Mouse (Mus musculus): ENCODE results near the gene Cebpb. TPM values are rescaled to one million over a fixed set of nuclear protein-coding genes. Genes with fewer than 3 reads are reported as not detected.

Cebpb gene
- total and polyA plus RNA-seq, 3 experiments: 9.9 to 10.7 TPM; not detected in 1

GRCm38 (mm10) chr2:167686382-167687249 lies 2.1 kb upstream of the Cebpb start:
- Histone ChIP-seq H3K27ac (ENCODE audit: control insufficient read depth, low read depth, low read length) (no peak overlapping the region), H3K9me3 (replicated peaks; ENCODE audit: insufficient read depth, low read length) (no peaks in the 10 kb centered on the region), H3K36me3 (ENCODE audit: control insufficient read depth in 1 of 2, insufficient read depth in 2 of 2, low read length in 2 of 2) (peaks cover 2 to 16% of the 10 kb centered on the region in 2 experiments; a peak in 3 of 4 replicates), H3K79me2 (ENCODE audit: control insufficient read depth, insufficient read depth, low read length, poor library complexity) (peaks cover 27% of the 10 kb centered on the region), H3K9ac (ENCODE audit: control insufficient read depth, low read depth, low read length, poor library complexity, severe bottlenecking) (no peak overlapping the region), H3K27me3 (ENCODE audit: control insufficient read depth in 1 of 2, insufficient read depth in 2 of 2, low read length in 2 of 2) (no peaks in the 10 kb centered on the region), H3K4me3 (ENCODE audit: control insufficient read depth in 1 of 2, insufficient read depth in 1 of 2, low read depth in 2 of 2, low read length in 2 of 2) (no peak overlapping the region), H3K4me1 (ENCODE audit: control insufficient read depth in 1 of 2, insufficient read depth in 2 of 2, low read length in 2 of 2) (peaks cover 10 to 21% of the 10 kb centered on the region in 2 experiments)
- peak; percentile 61 for DNase-seq (ENCODE audit: low read depth, low spot score)
- TF ChIP-seq ETS1 (IDR thresholded peaks at IDR 0.05; ENCODE audit: low read depth, low read length): 0 out of 2 replicates have a peak, but pooled peaks have one; percentile 8
- TF ChIP-seq TAL1 (IDR thresholded peaks at IDR 0.05; ENCODE audit: low read length): no peak
- TF ChIP-seq ZMIZ1 (IDR thresholded peaks at IDR 0.05; ENCODE audit: low read depth, low read length): no peak

DNA sequence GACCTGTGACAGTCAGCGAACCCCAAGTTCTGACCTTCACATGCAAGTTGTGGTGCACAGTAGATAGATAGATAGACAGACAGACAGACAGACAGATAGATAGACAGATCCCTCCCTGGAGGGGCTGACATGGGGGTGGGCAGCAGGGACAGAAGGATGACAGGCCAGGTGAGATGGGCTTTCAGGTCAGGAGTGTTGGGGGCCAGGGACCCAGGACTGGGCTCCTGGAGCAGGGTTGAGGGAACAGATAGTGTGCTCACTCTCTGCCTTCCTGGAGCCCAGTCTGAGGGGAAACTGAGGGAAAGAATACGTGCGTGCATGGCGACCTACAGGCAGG lies 1.5 kb upstream of the Cebpb start:
- no peaks in the 10 kb centered on the region for H3K27me3 ChIP-seq (ENCODE audit: control insufficient read depth in 1 of 2, insufficient read depth in 2 of 2, low read length in 2 of 2)
- TF ChIP-seq POLR2AphosphoS2 (IDR thresholded peaks at IDR 0.05; ENCODE audit: low read length): no peak
- no peak for TF ChIP-seq ZMIZ1 (IDR thresholded peaks at IDR 0.05; ENCODE audit: low read depth, low read length)
- TF ChIP-seq NRF1 (IDR thresholded peaks at IDR 0.05; ENCODE audit: insufficient read depth, low read depth, low read length, poor library complexity, severe bottlenecking): no peak
- no peak for TF ChIP-seq MAZ (IDR thresholded peaks at IDR 0.05; ENCODE audit: low read depth, low read length)
- no peak for TF ChIP-seq POLR2AphosphoS5 (IDR thresholded peaks at IDR 0.05; ENCODE audit: borderline replicate concordance, low read depth, low read length)
- no peak for TF ChIP-seq E2F4 (IDR thresholded peaks at IDR 0.05; ENCODE audit: borderline replicate concordance, low read depth, low read length)
- DNase-seq (ENCODE audit: low read depth, low spot score): no peak
- peaks cover 11 to 27% of the 10 kb centered on the region in 2 experiments for H3K4me1 ChIP-seq (ENCODE audit: control insufficient read depth in 1 of 2, insufficient read depth in 2 of 2, low read length in 2 of 2)
- no peak overlapping the region for H3K9ac ChIP-seq (ENCODE audit: control insufficient read depth, low read depth, low read length, poor library complexity, severe bottlenecking)
- peaks cover 30% of the 10 kb centered on the region for H3K79me2 ChIP-seq (ENCODE audit: control insufficient read depth, insufficient read depth, low read length, poor library complexity)
- H3K36me3 ChIP-seq (ENCODE audit: control insufficient read depth in 1 of 2, insufficient read depth in 2 of 2, low read length in 2 of 2): peaks cover 2 to 19% of the 10 kb centered on the region in 2 experiments; a peak in 3 of 4 replicates
- H3K27ac ChIP-seq (ENCODE audit: control insufficient read depth, low read depth, low read length): no peak overlapping the region
- no peaks in the 10 kb centered on the region for H3K9me3 ChIP-seq (replicated peaks; ENCODE audit: insufficient read depth, low read length)
- H3K4me3 ChIP-seq (ENCODE audit: control insufficient read depth in 1 of 2, insufficient read depth in 1 of 2, low read depth in 2 of 2, low read length in 2 of 2): no peak overlapping the region

GRCm38 (mm10) chr2:167687651-167688101 lies 1.0 kb upstream of the Cebpb start:
- Histone ChIP-seq H3K27me3 (ENCODE audit: control insufficient read depth in 1 of 2, insufficient read depth in 2 of 2, low read length in 2 of 2) (no peaks in the 10 kb centered on the region), H3K27ac (ENCODE audit: control insufficient read depth, low read depth, low read length) (no peak overlapping the region), H3K9ac (ENCODE audit: control insufficient read depth, low read depth, low read length, poor library complexity, severe bottlenecking) (peak overlapping the region; percentile 17; the same call in 1 of the 2 replicates), H3K4me3 (ENCODE audit: control insufficient read depth in 1 of 2, insufficient read depth in 1 of 2, low read depth in 2 of 2, low read length in 2 of 2) (no peak overlapping the region; a peak in 1 of 4 replicates), H3K9me3 (replicated peaks; ENCODE audit: insufficient read depth, low read length) (no peaks in the 10 kb centered on the region), H3K4me1 (ENCODE audit: control insufficient read depth in 1 of 2, insufficient read depth in 2 of 2, low read length in 2 of 2) (peaks cover 11 to 27% of the 10 kb centered on the region in 2 experiments), H3K36me3 (ENCODE audit: control insufficient read depth in 1 of 2, insufficient read depth in 2 of 2, low read length in 2 of 2) (peaks cover 2 to 19% of the 10 kb centered on the region in 2 experiments; a peak in 3 of 4 replicates), H3K79me2 (ENCODE audit: control insufficient read depth, insufficient read depth, low read length, poor library complexity) (peaks cover 30% of the 10 kb centered on the region)
- DNase-seq (ENCODE audit: low read depth, low spot score): no peak
- TF ChIP-seq CHD2 (IDR thresholded peaks at IDR 0.05; ENCODE audit: low read length) (no peak), MYC (IDR thresholded peaks at IDR 0.05; ENCODE audit: low read depth, low read length) (no peak), SMC3 (IDR thresholded peaks at IDR 0.05; ENCODE audit: low read depth, low read length) (no peak), MYB (IDR thresholded peaks at IDR 0.05; ENCODE audit: low read depth, low read length) (no peak), RCOR1 (IDR thresholded peaks at IDR 0.05; ENCODE audit: low read depth, low read length) (no peak), TCF12 (IDR thresholded peaks at IDR 0.05; ENCODE audit: low read depth, low read length) (no peak), JUND (IDR thresholded peaks at IDR 0.05; ENCODE audit: low read depth, low read length) (no peak), KAT2A (conservative IDR thresholded peaks at IDR 0.05; ENCODE audit: low read depth, low read length) (no peak), HCFC1 (IDR thresholded peaks at IDR 0.05; ENCODE audit: low read depth, low read length) (no peak), NRF1 (IDR thresholded peaks at IDR 0.05; ENCODE audit: insufficient read depth, low read depth, low read length, poor library complexity, severe bottlenecking) (no peak), MXI1 (IDR thresholded peaks at IDR 0.05; ENCODE audit: low read depth, low read length) (no peak), EP300 (IDR thresholded peaks at IDR 0.05; ENCODE audit: low read depth in 1 of 2, low read length in 2 of 2) (no peak), GABPA (IDR thresholded peaks at IDR 0.05; ENCODE audit: low read depth, low read length) (no peak), ELF1 (IDR thresholded peaks at IDR 0.05; ENCODE audit: low read depth, low read length) (no peak), SIN3A (IDR thresholded peaks at IDR 0.05; ENCODE audit: low read length) (no peak)

Measured in MEL (cell line).